Mouse (Mus musculus): Measurements from ENCODE around the gene Ints2.

The Ints2 gene

DNA sequence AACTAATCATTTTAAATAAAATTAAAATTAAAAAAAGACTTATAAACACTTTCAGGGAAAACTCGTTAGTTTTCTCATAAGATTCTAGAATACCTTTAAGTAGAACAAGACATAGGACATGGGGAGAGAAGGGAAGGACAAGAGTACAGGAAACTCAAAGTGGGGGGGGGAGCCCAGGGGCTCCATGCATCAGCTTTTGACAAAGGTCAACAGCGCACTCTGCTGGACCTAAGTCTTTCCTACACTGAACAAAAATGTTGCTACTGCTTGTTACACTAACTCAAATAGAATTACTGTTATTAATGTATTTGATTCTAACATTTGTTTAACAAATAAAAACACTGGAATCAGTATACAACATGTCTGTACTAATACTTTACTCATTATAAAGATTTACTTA lies 83.2 kb downstream of the Ints2 start:
- peak; percentile 45 for DNase-seq (ENCODE audit: low read depth, low spot score)

DNA sequence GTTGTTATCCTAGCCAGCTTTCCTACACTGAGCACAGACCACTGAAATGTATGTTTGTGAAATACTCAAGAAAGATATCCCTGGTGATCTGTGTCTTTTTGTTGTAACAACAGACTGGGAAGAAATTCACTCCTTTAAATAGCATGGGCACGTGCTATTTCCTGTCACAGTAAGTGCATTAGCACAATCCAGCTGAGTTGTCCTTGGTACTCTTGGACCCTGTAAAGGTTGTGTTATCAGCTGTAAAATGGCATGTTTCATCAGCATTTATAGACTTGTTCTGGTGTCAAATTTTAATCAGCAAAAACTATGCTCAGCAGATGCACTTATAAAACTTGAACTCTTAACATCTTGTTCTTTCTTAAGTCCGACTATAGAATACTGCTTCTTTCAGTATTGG lies 86.6 kb downstream of the Ints2 start:
- no peak for DNase-seq (ENCODE audit: low read depth, low spot score)

All from ZHBTc4 (cell line).